Mouse (Mus musculus): ENCODE measurements around the gene Tbc1d1.
A peak's percentile ranks its signal among the peaks of the same experiment; 100 is the strongest.
"Not testable (repeated sequence)": the region's sequence is repeated elsewhere in the genome, so short reads cannot be mapped to it uniquely, and the experiment has no call there.

Gene Tbc1d1

GRCm38 (mm10) chr5:64351968-64352367, 195.9 kb downstream of the Tbc1d1 start:
- DNase-seq (ENCODE audit: low spot score in 2 of 2) = no peak

- DNase-seq (ENCODE audit: low spot score in 2 of 2) = no peak
These were observed 202.8 kb downstream of the Tbc1d1 start for GRCm38 (mm10) chr5:64358639-64359584.

GRCm38 (mm10) chr5:64360147-64360875, 204.2 kb downstream of the Tbc1d1 start:
- DNase-seq (ENCODE audit: low spot score in 2 of 2) = no peak

GRCm38 (mm10) chr5:64360876-64361268, 204.8 kb downstream of the Tbc1d1 start:
- not testable (repeated sequence) for DNase-seq (ENCODE audit: low spot score in 2 of 2)

GRCm38 (mm10) chr5:64363859-64364406, 207.8 kb downstream of the Tbc1d1 start:
- no peak for DNase-seq (ENCODE audit: low spot score in 2 of 2)

GRCm38 (mm10) chr5:64364432-64365125, 208.5 kb downstream of the Tbc1d1 start:
- no peak for DNase-seq (ENCODE audit: low spot score in 2 of 2)

- no peak for DNase-seq (ENCODE audit: low spot score in 2 of 2)
These were observed 209.3 kb downstream of the Tbc1d1 start for GRCm38 (mm10) chr5:64365187-64366066.

- DNase-seq (ENCODE audit: low spot score in 2 of 2) = no peak
These were observed 210.0 kb downstream of the Tbc1d1 start for GRCm38 (mm10) chr5:64366113-64366512.

- DNase-seq (ENCODE audit: low spot score in 2 of 2) = no peak
These were observed 211.3 kb downstream of the Tbc1d1 start for GRCm38 (mm10) chr5:64367426-64367825.

- no peak for DNase-seq (ENCODE audit: low spot score in 2 of 2)
These were observed 215.3 kb downstream of the Tbc1d1 start for GRCm38 (mm10) chr5:64371331-64371831.

GRCm38 (mm10) chr5:64372292-64372961, 216.3 kb downstream of the Tbc1d1 start:
- no peak for DNase-seq (ENCODE audit: low spot score in 2 of 2)

GRCm38 (mm10) chr5:64373695-64374094, 217.6 kb downstream of the Tbc1d1 start:
- no peak for DNase-seq (ENCODE audit: low spot score in 2 of 2)

- no peak for DNase-seq (ENCODE audit: low spot score in 2 of 2)
These were observed 219.7 kb downstream of the Tbc1d1 start for GRCm38 (mm10) chr5:64375851-64376250.

GRCm38 (mm10) chr5:64376466-64376865, 220.4 kb downstream of the Tbc1d1 start:
- DNase-seq (ENCODE audit: low spot score in 2 of 2) = no peak

GRCm38 (mm10) chr5:64377705-64378104, 221.6 kb downstream of the Tbc1d1 start:
- no peak for DNase-seq (ENCODE audit: low spot score in 2 of 2)

- no peak for DNase-seq (ENCODE audit: low spot score in 2 of 2)
These were observed 222.6 kb downstream of the Tbc1d1 start for GRCm38 (mm10) chr5:64378591-64379275.

- no peak for DNase-seq (ENCODE audit: low spot score in 2 of 2)
These were observed 223.7 kb downstream of the Tbc1d1 start for GRCm38 (mm10) chr5:64379829-64380228.

GRCm38 (mm10) chr5:64380698-64381375, 224.7 kb downstream of the Tbc1d1 start:
- peak in 1 of 2 experiments; percentile 43 for DNase-seq (ENCODE audit: low spot score in 2 of 2)

- no peak for DNase-seq (ENCODE audit: low spot score in 2 of 2)
These were observed 225.4 kb downstream of the Tbc1d1 start for GRCm38 (mm10) chr5:64381538-64381937.
